Mouse (Mus musculus) MN1 (cell line): ENCODE measurements around the gene Slc38a6.

Source experiments
- DNase-seq: peaks from one replicate; pipeline ENCODE4 v3.0.0-alpha.2; 2016; ENCODE audit warnings: low spot score

The Slc38a6 gene

GRCm38 (mm10) chr12:73286287-73287092, at the start of gene Slc38a6, which contains the start of gene Trmt5:
Slc38a6 (plus strand) TSS chr12:73286779.
Trmt5 (minus strand) TSS chr12:73286710.
- peak; percentile 96 for DNase-seq

GRCm38 (mm10) chr12:73241960-73242359, 44.6 kb upstream of the Slc38a6 start:
- DNase-seq: no peak

- no peak for DNase-seq
Measured at GRCm38 (mm10) chr12:73245687-73246086, 40.9 kb upstream of the Slc38a6 start.

GRCm38 (mm10) chr12:73255006-73255405, 31.6 kb upstream of the Slc38a6 start:
- no peak for DNase-seq

GRCm38 (mm10) chr12:73259269-73259668, 27.3 kb upstream of the Slc38a6 start:
- no peak for DNase-seq

- no peak for DNase-seq
Measured at GRCm38 (mm10) chr12:73260339-73260738, 26.2 kb upstream of the Slc38a6 start.

- DNase-seq: no peak
Measured at GRCm38 (mm10) chr12:73265381-73265978, 21.1 kb upstream of the Slc38a6 start.

- DNase-seq: no peak
Measured at GRCm38 (mm10) chr12:73266597-73266996, 20.0 kb upstream of the Slc38a6 start.

GRCm38 (mm10) chr12:73268497-73268896, 18.1 kb upstream of the Slc38a6 start:
- DNase-seq: no peak

- no peak for DNase-seq
Measured at GRCm38 (mm10) chr12:73269531-73269930, 17.0 kb upstream of the Slc38a6 start.

- DNase-seq: no peak
Measured at GRCm38 (mm10) chr12:73269933-73270332, 16.6 kb upstream of the Slc38a6 start.

GRCm38 (mm10) chr12:73274921-73275320, 11.7 kb upstream of the Slc38a6 start:
- no peak for DNase-seq

- peak; percentile 26 for DNase-seq
Measured at GRCm38 (mm10) chr12:73287609-73288008, 1.0 kb downstream of the Slc38a6 start.

- DNase-seq: no peak
Measured at GRCm38 (mm10) chr12:73288626-73289025, 2.0 kb downstream of the Slc38a6 start.

- DNase-seq: no peak
Measured at GRCm38 (mm10) chr12:73294884-73295283, 8.3 kb downstream of the Slc38a6 start.

GRCm38 (mm10) chr12:73295505-73296140, 9.0 kb downstream of the Slc38a6 start:
- no peak for DNase-seq

GRCm38 (mm10) chr12:73298621-73299020, 12.0 kb downstream of the Slc38a6 start:
- DNase-seq: no peak

- DNase-seq: no peak
Measured at GRCm38 (mm10) chr12:73300531-73300930, 14.0 kb downstream of the Slc38a6 start.

- DNase-seq: no peak
Measured at GRCm38 (mm10) chr12:73304636-73305035, 18.1 kb downstream of the Slc38a6 start.

- DNase-seq: no peak
Measured at GRCm38 (mm10) chr12:73307750-73308149, 21.2 kb downstream of the Slc38a6 start.

- DNase-seq: no peak
Measured at GRCm38 (mm10) chr12:73308711-73309110, 22.1 kb downstream of the Slc38a6 start.

GRCm38 (mm10) chr12:73317706-73318686, 31.4 kb downstream of the Slc38a6 start:
- DNase-seq: no peak
